Mouse (Mus musculus): Measurements from ENCODE around the gene Ctcf. TPM values are rescaled to one million over a fixed set of nuclear protein-coding genes. Genes with fewer than 3 reads are reported as not detected.

Gene Ctcf
- polyA plus RNA-seq, 1 experiment from 2014 or later: 134 TPM

- no peak for ATAC-seq (replicated peaks; ENCODE audit: low FRiP score)
Observed at GRCm38 (mm10) chr8:105706426-105706825, 70.1 kb downstream of the Ctcf start.

GRCm38 (mm10) chr8:105707498-105708403 is 71.4 kb downstream of the Ctcf start, which contains the start of the genes 4933405L10Rik and Enkd1:
TSS of gene 4933405L10Rik (plus strand) at chr8:105707655.
TSS of gene Enkd1 (minus strand) at chr8:105708210.
- under 1% methylated on average over 55 of the region's 55 CpGs for WGBS
- ATAC-seq (replicated peaks; ENCODE audit: low FRiP score): peak; percentile 87

More at GRCm38 (mm10) chr8:105706426-105706825, 70.1 kb downstream of the Ctcf start:
- 69% methylated on average over 12 of the region's 12 CpGs for WGBS
- Histone ChIP-seq H3K27me3 (no peaks in the 10 kb centered on the region), H3K36me3 (peaks cover 27% of the 10 kb centered on the region), H3K4me3 (replicated peaks) (peak overlapping the region; percentile 86), H3K27ac (no peak overlapping the region), H3K9me3 (replicated peaks) (no peaks in the 10 kb centered on the region), H3K4me2 (peak overlapping the region; percentile 94), H3K9ac (peak overlapping the region; percentile 72; the same call in 1 of the 2 replicates), H3K4me1 (peaks cover 28% of the 10 kb centered on the region)

GRCm38 (mm10) chr8:105708675-105709074 is 72.3 kb downstream of the Ctcf start:
- H3K9me3 ChIP-seq (replicated peaks): no peaks in the 10 kb centered on the region
- WGBS: 95% methylated on average over 8 of the region's 8 CpGs
- peaks cover 13% of the 10 kb centered on the region for H3K36me3 ChIP-seq
- H3K9ac ChIP-seq: no peak overlapping the region
- H3K27me3 ChIP-seq: no peaks in the 10 kb centered on the region
- no peak overlapping the region for H3K4me3 ChIP-seq (replicated peaks)
- peaks cover 17% of the 10 kb centered on the region for H3K4me1 ChIP-seq
- no peak overlapping the region for H3K27ac ChIP-seq
- H3K4me2 ChIP-seq: no peak overlapping the region
- no peak for ATAC-seq (replicated peaks; ENCODE audit: low FRiP score)

More at GRCm38 (mm10) chr8:105707498-105708403, 71.4 kb downstream of the Ctcf start, which contains the start of the genes 4933405L10Rik and Enkd1:
- Histone ChIP-seq H3K4me1 (peaks cover 17% of the 10 kb centered on the region), H3K27me3 (no peaks in the 10 kb centered on the region), H3K4me2 (peak within 1 kb of the TSS; percentile 94), H3K27ac (no peak within 1 kb of the TSS; the same call in 1 of the 2 replicates), H3K9me3 (replicated peaks) (no peaks in the 10 kb centered on the region), H3K9ac (peak within 1 kb of the TSS; percentile 72), H3K4me3 (replicated peaks) (peak within 1 kb of the TSS; percentile 86), H3K36me3 (peaks cover 22% of the 10 kb centered on the region)

- no peak for ATAC-seq (replicated peaks; ENCODE audit: low FRiP score)
- Histone ChIP-seq H3K27ac (no peak overlapping the region), H3K9me3 (replicated peaks) (no peaks in the 10 kb centered on the region), H3K9ac (no peak overlapping the region), H3K4me3 (replicated peaks) (no peak overlapping the region), H3K27me3 (no peaks in the 10 kb centered on the region), H3K4me2 (no peak overlapping the region), H3K4me1 (peaks cover 17% of the 10 kb centered on the region), H3K36me3 (peaks cover 7% of the 10 kb centered on the region)
- WGBS: 77% methylated on average over 14 of the region's 14 CpGs
Observed at GRCm38 (mm10) chr8:105709317-105709716, 72.9 kb downstream of the Ctcf start.

- no peak for ATAC-seq (replicated peaks; ENCODE audit: low FRiP score)
- H3K9ac ChIP-seq: no peak overlapping the region
- H3K27ac ChIP-seq: no peak overlapping the region
- H3K4me3 ChIP-seq (replicated peaks): no peak overlapping the region
- H3K9me3 ChIP-seq (replicated peaks): no peaks in the 10 kb centered on the region
- no peaks in the 10 kb centered on the region for H3K27me3 ChIP-seq
- H3K36me3 ChIP-seq: peaks cover 13% of the 10 kb centered on the region
- 87% methylated on average over 3 of the region's 3 CpGs for WGBS
- H3K4me2 ChIP-seq: no peak overlapping the region
- H3K4me1 ChIP-seq: peaks cover 7% of the 10 kb centered on the region
Observed at GRCm38 (mm10) chr8:105712286-105712685, 75.9 kb downstream of the Ctcf start.

GRCm38 (mm10) chr8:105714139-105714538 is 77.8 kb downstream of the Ctcf start:
- peaks cover 15% of the 10 kb centered on the region for H3K36me3 ChIP-seq
- peak overlapping the region; percentile 58 for H3K27ac ChIP-seq
- no peak overlapping the region for H3K9ac ChIP-seq
- H3K27me3 ChIP-seq: no peaks in the 10 kb centered on the region
- ATAC-seq (replicated peaks; ENCODE audit: low FRiP score): peak; percentile 47; the same call in 1 of the 2 replicates
- H3K4me3 ChIP-seq (replicated peaks): no peak overlapping the region
- no peaks in the 10 kb centered on the region for H3K9me3 ChIP-seq (replicated peaks)
- no peak overlapping the region for H3K4me2 ChIP-seq
- 0 out of 2 replicates have a peak, but pooled peaks cover 3% of the 10 kb centered on the region for H3K4me1 ChIP-seq
- 6% methylated on average over 3 of the region's 3 CpGs for WGBS

- Histone ChIP-seq H3K27ac (peak overlapping the region; percentile 58), H3K36me3 (peaks cover 15% of the 10 kb centered on the region)
- WGBS: 72% methylated on average over 6 of the region's 6 CpGs
Observed at GRCm38 (mm10) chr8:105715042-105715441, 78.7 kb downstream of the Ctcf start.

GRCm38 (mm10) chr8:105716302-105716945 is 80.1 kb downstream of the Ctcf start:
- Histone ChIP-seq H3K9ac (no peak overlapping the region), H3K27me3 (no peaks in the 10 kb centered on the region), H3K4me2 (no peak overlapping the region), H3K9me3 (replicated peaks) (no peaks in the 10 kb centered on the region), H3K4me1 (0 out of 2 replicates have a peak, but pooled peaks cover 3% of the 10 kb centered on the region), H3K27ac (no peak overlapping the region), H3K4me3 (replicated peaks) (no peak overlapping the region), H3K36me3 (peaks cover 15% of the 10 kb centered on the region)
- WGBS: 93% methylated on average over 15 of the region's 15 CpGs
- no peak for ATAC-seq (replicated peaks; ENCODE audit: low FRiP score)

More at GRCm38 (mm10) chr8:105715042-105715441, 78.7 kb downstream of the Ctcf start:
- ATAC-seq (replicated peaks; ENCODE audit: low FRiP score): no peak
- no peaks in the 10 kb centered on the region for H3K9me3 ChIP-seq (replicated peaks)
- H3K9ac ChIP-seq: no peak overlapping the region
- no peak overlapping the region for H3K4me3 ChIP-seq (replicated peaks)
- no peak overlapping the region for H3K4me2 ChIP-seq
- 0 out of 2 replicates have a peak, but pooled peaks cover 3% of the 10 kb centered on the region for H3K4me1 ChIP-seq
- no peaks in the 10 kb centered on the region for H3K27me3 ChIP-seq

GRCm38 (mm10) chr8:105719637-105720036 is 83.3 kb downstream of the Ctcf start:
- no peak overlapping the region for H3K4me3 ChIP-seq (replicated peaks)
- 85% methylated on average over 4 of the region's 4 CpGs for WGBS
- no peak overlapping the region for H3K9ac ChIP-seq
- no peak for ATAC-seq (replicated peaks; ENCODE audit: low FRiP score)
- H3K36me3 ChIP-seq: peaks cover 24% of the 10 kb centered on the region
- no peak overlapping the region for H3K27ac ChIP-seq
- H3K9me3 ChIP-seq (replicated peaks): no peaks in the 10 kb centered on the region
- no peak overlapping the region for H3K4me2 ChIP-seq
- no peaks in the 10 kb centered on the region for H3K27me3 ChIP-seq
- H3K4me1 ChIP-seq: no peaks in the 10 kb centered on the region

- no peak for ATAC-seq (replicated peaks; ENCODE audit: low FRiP score)
- 91% methylated on average over 9 of the region's 9 CpGs for WGBS
Observed at GRCm38 (mm10) chr8:105722861-105723260, 86.5 kb downstream of the Ctcf start.

GRCm38 (mm10) chr8:105725726-105726125 is 89.4 kb downstream of the Ctcf start:
- H3K4me2 ChIP-seq: no peak overlapping the region
- H3K27me3 ChIP-seq: no peaks in the 10 kb centered on the region
- H3K9me3 ChIP-seq (replicated peaks): no peaks in the 10 kb centered on the region
- no peak overlapping the region for H3K27ac ChIP-seq
- no peaks in the 10 kb centered on the region; the same call in 1 of the 2 replicates for H3K4me1 ChIP-seq
- H3K4me3 ChIP-seq (replicated peaks): no peak overlapping the region
- ATAC-seq (replicated peaks; ENCODE audit: low FRiP score): no peak
- H3K9ac ChIP-seq: no peak overlapping the region
- H3K36me3 ChIP-seq: peaks cover 32% of the 10 kb centered on the region
- 81% methylated on average over 5 of the region's 5 CpGs for WGBS

More at GRCm38 (mm10) chr8:105722861-105723260, 86.5 kb downstream of the Ctcf start:
- H3K27me3 ChIP-seq: no peaks in the 10 kb centered on the region
- no peak overlapping the region for H3K4me2 ChIP-seq
- H3K4me1 ChIP-seq: no peaks in the 10 kb centered on the region; the same call in 1 of the 2 replicates
- H3K27ac ChIP-seq: no peak overlapping the region
- peaks cover 27% of the 10 kb centered on the region for H3K36me3 ChIP-seq
- H3K9me3 ChIP-seq (replicated peaks): no peaks in the 10 kb centered on the region
- H3K4me3 ChIP-seq (replicated peaks): no peak overlapping the region
- H3K9ac ChIP-seq: no peak overlapping the region

Measured in kidney, embryonic 15.5 days (tissue).